Mouse (Mus musculus) lung, postnatal 0 days (tissue): Measurements from ENCODE around the gene Top2a. TPM values are rescaled to one million over a fixed set of nuclear protein-coding genes. Genes with fewer than 3 reads are reported as not detected.
A peak's percentile ranks its signal among the peaks of the same experiment; 100 is the strongest.

ENCODE experiments used
- ATAC-seq: fragments of 200-750 bp; cut with Nextera tagmentation; 2 replicates; pipeline ENCODE4 v1.8.0; 2017; ENCODE audit warnings: moderate library complexity
- DNase-seq: peaks from one replicate; pipeline ENCODE4 v3.0.0-alpha.2; 2016; ENCODE audit warnings: low spot score
- H3K27ac ChIP-seq: fragments of 300-500 bp; sonication (generic); 2 replicates; pipeline ENCODE4 v1.5.1; 2014; ENCODE audit warnings: antibody characterized with exemption, mild to moderate bottlenecking, low read length, mixed read lengths
- H3K27me3 ChIP-seq: fragments of 300-500 bp; sonication (generic); replicated peaks from 2 replicates; pipeline ENCODE4 v1.6.1; 2014; ENCODE audit warnings: low read length, mixed read lengths; ENCODE audit not compliant: insufficient read depth
- H3K36me3 ChIP-seq: fragments of 300-500 bp; sonication (generic); 2 replicates; pipeline ENCODE4 v1.6.1; 2014; ENCODE audit warnings: low read length, mixed read lengths; ENCODE audit not compliant: insufficient read depth
- H3K4me1 ChIP-seq: fragments of 300-500 bp; sonication (generic); 2 replicates; pipeline ENCODE4 v1.6.1; 2014; ENCODE audit warnings: antibody characterized with exemption, low read depth, low read length, mixed read lengths; ENCODE audit not compliant: insufficient read depth
- H3K4me2 ChIP-seq: fragments of 300-500 bp; sonication (generic); replicated peaks from 2 replicates; pipeline ENCODE4 v1.6.1; 2014; ENCODE audit warnings: low read depth, mild to moderate bottlenecking, low read length, moderate library complexity, mixed read lengths
- H3K4me3 ChIP-seq: fragments of 300-500 bp; sonication (generic); 2 replicates; pipeline ENCODE4 v1.5.1; 2014; ENCODE audit warnings: low read depth, low read length
- H3K9ac ChIP-seq: fragments of 300-500 bp; sonication (generic); replicated peaks from 2 replicates; pipeline ENCODE4 v1.6.1; 2014; ENCODE audit warnings: low read depth, mild to moderate bottlenecking
- H3K9me3 ChIP-seq: fragments of 300-500 bp; sonication (generic); 2 replicates; pipeline ENCODE4 v1.6.1; 2016; ENCODE audit warnings: low read length, mixed read lengths
- CTCF ChIP-seq: IDR thresholded peaks from 2 replicates; pipeline ENCODE4 v1.5.1; 2016; ENCODE audit warnings: antibody characterized with exemption, mild to moderate bottlenecking
- EP300 ChIP-seq: IDR thresholded peaks from 2 replicates; pipeline ENCODE4 v1.6.1; 2016; ENCODE audit warnings: antibody characterized with exemption, mild to moderate bottlenecking, control low read depth
- WGBS: fragments of 180-500 bp; shearing (Covaris S2); extraction: QIAGEN DNeasy Blood & Tissue Kit; methylation state at CpG from one replicate; pipeline ENCODE4 v1.1.7; 2014; 5-methylcytosine and 5-hydroxymethylcytosine counted together
- polyA plus RNA-seq: library from polyadenylated mRNA; unstranded; fragments of >200 nt; fragmentation: Nextera tagmentation; extraction: Ambion mirVana; gene quantifications from 2 replicates; pipeline ENCODE4 v1.2.1, GENCODE M21; 2015

Top2a gene
- polyA plus RNA-seq, 1 experiment from 2014 or later = 11.1 TPM

DNA sequence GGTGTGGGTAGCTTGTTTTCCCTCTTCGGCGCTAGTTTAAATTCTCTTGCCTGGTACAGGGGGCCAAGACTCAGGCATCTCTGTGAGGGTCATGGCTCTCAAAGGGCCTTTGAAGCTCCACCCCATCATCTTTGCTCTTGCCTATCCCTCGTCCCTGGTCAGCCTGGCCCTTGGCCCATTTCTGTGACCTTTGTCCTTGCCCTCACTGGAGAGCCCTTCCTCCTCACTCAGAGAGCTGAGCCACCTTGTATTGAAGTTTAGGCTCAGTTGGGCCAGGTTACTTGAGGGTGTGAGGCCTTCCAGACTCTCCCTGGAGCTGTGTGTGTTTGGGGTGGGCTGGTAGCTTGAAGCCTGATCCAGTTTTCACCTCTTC is 78.4 kb downstream of the Top2a start:
- H3K4me2 ChIP-seq = no peak overlapping the region; the same call in 1 of the 2 replicates
- H3K36me3 ChIP-seq = 0 out of 2 replicates have a peak, but pooled peaks cover 4% of the 10 kb centered on the region
- no peaks in the 10 kb centered on the region for H3K9me3 ChIP-seq
- 38% methylated on average over 3 of the region's 3 CpGs for WGBS
- no peak for TF ChIP-seq EP300
- no peak for TF ChIP-seq CTCF
- H3K4me3 ChIP-seq = no peak overlapping the region
- no peaks in the 10 kb centered on the region for H3K27me3 ChIP-seq
- H3K4me1 ChIP-seq = peaks cover 49% of the 10 kb centered on the region
- no peak for DNase-seq
- ATAC-seq = no peak
- peak overlapping the region; percentile 52 for H3K27ac ChIP-seq
- H3K9ac ChIP-seq = no peak overlapping the region

GRCm38 (mm10) chr11:98944897-98945604 is 78.9 kb downstream of the Top2a start:
- H3K27ac ChIP-seq = peak overlapping the region; percentile 98
- peak; percentile 21 for DNase-seq
- peaks cover 51% of the 10 kb centered on the region for H3K4me1 ChIP-seq
- peak overlapping the region; percentile 6; the same call in 1 of the 2 replicates for H3K9ac ChIP-seq
- no peaks in the 10 kb centered on the region for H3K36me3 ChIP-seq
- no peaks in the 10 kb centered on the region for H3K9me3 ChIP-seq
- no peak overlapping the region for H3K4me3 ChIP-seq
- no peak for ATAC-seq
- H3K4me2 ChIP-seq = peak overlapping the region; percentile 96
- no peaks in the 10 kb centered on the region for H3K27me3 ChIP-seq
- TF ChIP-seq CTCF = no peak
- 0 out of 2 replicates have a peak, but pooled peaks have one; percentile 29 for TF ChIP-seq EP300
- 23% methylated on average over 10 of the region's 11 CpGs for WGBS

DNA sequence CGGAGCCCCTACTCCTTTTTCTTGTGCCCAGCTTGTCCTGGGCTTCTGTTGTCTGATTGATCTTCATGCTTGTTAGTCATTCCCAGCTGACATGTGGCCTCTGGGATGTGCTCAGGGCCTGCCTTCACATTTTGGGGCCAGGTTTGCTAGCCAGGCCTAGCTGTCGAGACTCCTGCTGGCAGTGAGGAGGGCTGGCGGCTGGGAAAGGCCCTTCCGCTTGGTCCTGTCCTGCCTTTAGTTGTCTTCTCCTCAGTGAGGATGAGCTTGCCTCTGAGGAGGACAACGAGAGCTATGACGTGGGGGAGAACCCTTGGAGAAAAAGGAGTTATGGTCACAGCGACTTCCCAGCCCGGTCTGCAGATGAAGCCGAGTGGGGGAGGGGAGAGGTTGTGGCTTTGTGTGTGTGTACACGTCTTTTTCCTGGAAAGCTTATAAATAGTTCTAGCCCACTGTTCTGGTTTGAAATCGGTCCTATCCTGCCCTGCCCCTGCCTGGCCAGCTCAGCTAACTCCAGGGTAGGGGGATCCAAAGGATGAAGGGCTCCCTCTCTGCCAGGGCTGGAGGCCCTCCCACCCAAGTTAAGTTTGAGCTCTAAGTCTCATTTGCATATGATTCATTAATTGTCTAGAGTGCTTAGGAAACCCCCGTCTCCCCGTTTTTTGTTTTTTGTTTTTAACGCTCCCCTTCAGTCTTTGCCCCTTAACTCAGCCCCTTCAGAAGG is 80.1 kb downstream of the Top2a start:
- Histone ChIP-seq H3K27me3 (no peaks in the 10 kb centered on the region), H3K4me2 (peak overlapping the region; percentile 96), H3K9ac (peak overlapping the region; percentile 12; the same call in 1 of the 2 replicates), H3K27ac (peak overlapping the region; percentile 98), H3K4me1 (peaks cover 54% of the 10 kb centered on the region), H3K36me3 (no peaks in the 10 kb centered on the region), H3K9me3 (no peaks in the 10 kb centered on the region), H3K4me3 (no peak overlapping the region)
- 31% methylated on average over 14 of the region's 14 CpGs for WGBS
- ATAC-seq (no peak), DNase-seq (peak; percentile 75)
- TF ChIP-seq EP300 = peak; percentile 45; the same call in 1 of the 2 replicates
- no peak; the same call in 1 of the 2 replicates for TF ChIP-seq CTCF

Other genes with a start within 250 kb of the Top2a start
- gene Nr1d1, start 248.9 kb downstream of the Top2a start, polyA plus RNA-seq = 6.9 and 8.9 TPM in 2 replicates
- gene Msl1, start 228.7 kb downstream of the Top2a start, polyA plus RNA-seq = 16.3 and 21.3 TPM in 2 replicates
- 22.7 and 22.9 TPM in 2 replicates for gene Casc3, start 219.3 kb downstream of the Top2a start, polyA plus RNA-seq
- gene Rapgefl1, start 187.4 kb downstream of the Top2a start, polyA plus RNA-seq = 1.1 and 1.5 TPM in 2 replicates
- gene Wipf2, start 160.6 kb downstream of the Top2a start, polyA plus RNA-seq = 4.0 and 4.1 TPM in 2 replicates
- 2.5 and 2.6 TPM in 2 replicates for gene Cdc6, start 116.4 kb downstream of the Top2a start, polyA plus RNA-seq
- 26.2 and 28.8 TPM in 2 replicates for gene Rara, start 96.4 kb downstream of the Top2a start, polyA plus RNA-seq
- gene Gjd3, start 41.2 kb downstream of the Top2a start, polyA plus RNA-seq = 0.56 and 1.0 TPM in 2 replicates
- gene Igfbp4, start 17.1 kb upstream of the Top2a start, polyA plus RNA-seq = 416 and 433 TPM in 2 replicates
- gene Tns4, start 65.1 kb upstream of the Top2a start, polyA plus RNA-seq = 0.13 and 0.24 TPM in 2 replicates
- gene Ccr7, start 130.9 kb upstream of the Top2a start, polyA plus RNA-seq = 0.50 and 0.69 TPM in 2 replicates
- 133 and 136 TPM in 2 replicates for gene Smarce1, start 206.8 kb upstream of the Top2a start, polyA plus RNA-seq
- 0.40 and 0.44 TPM in 2 replicates for gene Krt222, start 219.9 kb upstream of the Top2a start, polyA plus RNA-seq